Mouse (Mus musculus) midbrain, embryonic 15.5 days (tissue): ENCODE measurements around the gene Pdgfb. TPM values are rescaled to one million over a fixed set of nuclear protein-coding genes. Genes with fewer than 3 reads are reported as not detected.
A peak's percentile ranks its signal among the peaks of the same experiment; 100 is the strongest.

Source experiments
- ATAC-seq: fragments of 200-750 bp; cut with Nextera tagmentation; replicated peaks from 2 replicates; pipeline ENCODE4 v1.8.0; 2017; ENCODE audit warnings: moderate TSS enrichment
- H3K27ac ChIP-seq: fragments of 300-500 bp; sonication (generic); 2 replicates; pipeline ENCODE4 v1.5.1; 2015; ENCODE audit warnings: mild to moderate bottlenecking, inconsistent platforms
- H3K27me3 ChIP-seq: fragments of 300-500 bp; sonication (generic); replicated peaks from 2 replicates; pipeline ENCODE4 v1.6.1; 2015; ENCODE audit warnings: inconsistent platforms
- H3K36me3 ChIP-seq: fragments of 300-500 bp; sonication (generic); replicated peaks from 2 replicates; pipeline ENCODE4 v1.6.1; 2015; ENCODE audit warnings: inconsistent platforms
- H3K4me1 ChIP-seq: fragments of 300-500 bp; sonication (generic); 2 replicates; pipeline ENCODE4 v1.6.1; 2015; ENCODE audit warnings: inconsistent platforms
- H3K4me2 ChIP-seq: fragments of 300-500 bp; sonication (generic); 2 replicates; pipeline ENCODE4 v1.6.1; 2015; ENCODE audit warnings: inconsistent platforms, mild to moderate bottlenecking, moderate library complexity
- H3K4me3 ChIP-seq: fragments of 300-500 bp; sonication (generic); 2 replicates; pipeline ENCODE4 v1.5.1; 2015; ENCODE audit warnings: mild to moderate bottlenecking, inconsistent platforms
- H3K9ac ChIP-seq: fragments of 300-500 bp; sonication (generic); 2 replicates; pipeline ENCODE4 v1.6.1; 2015; ENCODE audit warnings: mild to moderate bottlenecking, inconsistent platforms
- H3K9me3 ChIP-seq: fragments of 300-500 bp; sonication (generic); 2 replicates; pipeline ENCODE4 v1.6.1; 2016; ENCODE audit warnings: inconsistent platforms
- WGBS: fragments of 180-500 bp; shearing (Covaris S2); methylation state at CpG from one replicate; pipeline ENCODE4 v1.1.7; 2015; ENCODE audit warnings: mixed read lengths; 5-methylcytosine and 5-hydroxymethylcytosine counted together
- polyA plus RNA-seq: library from polyadenylated mRNA; unstranded; fragments of >200 nt; fragmentation: Nextera tagmentation; extraction: Ambion mirVana; gene quantifications from 2 replicates; pipeline ENCODE4 v1.2.1, GENCODE M21; 2015

Gene Pdgfb
- polyA plus RNA-seq, 1 experiment from 2014 or later, result 4.8 TPM

DNA sequence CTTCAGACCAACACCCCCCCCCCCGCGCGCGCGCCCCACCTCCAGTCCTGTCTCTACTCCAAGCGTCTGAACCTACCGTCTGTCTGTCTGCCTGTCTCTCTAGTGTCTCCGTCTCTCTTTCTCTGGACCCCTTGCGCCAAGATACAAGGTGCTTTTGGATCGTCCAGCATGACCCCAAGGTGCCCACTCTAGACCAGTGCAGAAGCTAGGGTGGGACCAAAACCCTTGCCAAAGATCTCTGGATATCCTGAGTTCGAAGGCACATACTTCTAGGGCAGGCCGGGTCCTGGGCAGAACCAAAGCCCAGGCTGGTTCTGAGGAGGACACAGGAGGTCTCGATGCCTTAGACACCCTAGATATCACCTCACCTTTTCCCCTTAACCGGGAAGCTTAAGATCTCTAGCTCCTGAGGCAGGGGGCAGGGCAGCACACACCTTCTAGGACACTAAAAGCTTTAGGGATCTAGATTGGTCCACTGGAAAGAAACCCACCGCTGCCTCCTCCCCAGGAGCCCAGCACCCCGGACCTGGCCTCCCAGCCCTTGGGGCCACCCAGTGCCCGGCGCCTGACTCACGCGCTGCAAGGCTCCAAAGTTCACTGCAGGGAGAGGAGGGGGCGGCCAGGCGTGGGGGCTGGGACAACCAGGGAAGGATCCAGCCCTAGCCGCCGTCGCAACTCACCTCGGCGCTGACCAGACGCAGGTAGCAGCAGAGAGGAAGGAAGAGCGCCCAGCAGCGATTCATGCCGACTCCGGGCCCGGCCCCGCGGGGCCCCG lies 1.3 kb downstream of the Pdgfb start:
- Histone ChIP-seq H3K4me2 (peak overlapping the region; percentile 78), H3K27ac (peak overlapping the region; percentile 77), H3K9ac (peak overlapping the region; percentile 69), H3K27me3 (peaks cover 53% of the 10 kb centered on the region), H3K4me3 (peak overlapping the region; percentile 65), H3K9me3 (no peaks in the 10 kb centered on the region), H3K36me3 (no peaks in the 10 kb centered on the region), H3K4me1 (peaks cover 39% of the 10 kb centered on the region)
- no peak; the same call in 1 of the 2 replicates for ATAC-seq
- WGBS, result 1% methylated on average over 31 of the region's 36 CpGs

DNA sequence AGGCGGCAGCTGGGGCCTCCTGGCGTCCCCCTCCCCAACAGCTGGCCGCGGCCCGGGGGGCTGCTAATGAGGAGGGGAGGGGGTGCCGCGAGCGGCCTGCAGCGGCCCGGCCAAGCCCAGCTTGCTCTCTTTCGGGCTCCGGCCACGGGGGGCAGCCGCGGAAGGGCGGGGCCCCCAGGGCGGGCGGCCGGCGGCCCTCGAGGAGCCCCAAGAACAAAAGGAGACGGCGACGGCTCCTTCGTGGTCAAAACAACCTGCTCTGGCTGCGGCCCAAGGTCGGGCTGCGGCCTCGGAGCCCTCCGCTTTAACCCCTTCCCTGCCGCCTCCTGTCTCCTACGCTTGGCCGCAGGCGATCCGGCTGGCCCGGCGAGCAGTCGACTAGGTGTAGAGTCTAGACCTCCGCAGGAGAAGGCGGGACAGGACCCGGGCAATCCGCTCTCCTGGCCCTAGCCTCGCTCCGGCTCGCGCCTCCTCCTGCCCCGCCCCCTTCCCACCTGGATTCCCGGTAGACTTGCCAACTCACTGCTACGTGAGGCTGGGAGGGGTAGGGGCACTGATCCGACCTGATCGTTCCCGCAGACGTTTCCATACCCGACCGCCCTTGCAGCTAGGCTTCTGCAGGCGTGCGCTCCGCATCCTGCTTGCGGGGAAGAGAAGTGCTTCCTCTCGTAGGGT lies 2.1 kb downstream of the Pdgfb start:
- peaks cover 53% of the 10 kb centered on the region for H3K27me3 ChIP-seq
- peak; percentile 77 for ATAC-seq

GRCm38 (mm10) chr15:80011778-80012526 lies 2.8 kb downstream of the Pdgfb start:
- peak; percentile 77 for ATAC-seq
- Histone ChIP-seq H3K36me3 (no peaks in the 10 kb centered on the region), H3K27me3 (peaks cover 51% of the 10 kb centered on the region), H3K9me3 (no peaks in the 10 kb centered on the region), H3K4me3 (peak overlapping the region; percentile 65), H3K4me2 (peak overlapping the region; percentile 78), H3K9ac (peak overlapping the region; percentile 69), H3K27ac (peak overlapping the region; percentile 77), H3K4me1 (peaks cover 39% of the 10 kb centered on the region)
- WGBS, result 1% methylated on average over 46 of the region's 56 CpGs

More for the DNA sequence above, 2.1 kb downstream of the Pdgfb start:
- 1% methylated on average over 54 of the region's 60 CpGs for WGBS
- H3K36me3 ChIP-seq, result no peaks in the 10 kb centered on the region
- H3K4me2 ChIP-seq, result peak overlapping the region; percentile 78
- H3K4me1 ChIP-seq, result peaks cover 39% of the 10 kb centered on the region
- peak overlapping the region; percentile 77 for H3K27ac ChIP-seq
- peak overlapping the region; percentile 65 for H3K4me3 ChIP-seq
- H3K9me3 ChIP-seq, result no peaks in the 10 kb centered on the region
- peak overlapping the region; percentile 69 for H3K9ac ChIP-seq

DNA sequence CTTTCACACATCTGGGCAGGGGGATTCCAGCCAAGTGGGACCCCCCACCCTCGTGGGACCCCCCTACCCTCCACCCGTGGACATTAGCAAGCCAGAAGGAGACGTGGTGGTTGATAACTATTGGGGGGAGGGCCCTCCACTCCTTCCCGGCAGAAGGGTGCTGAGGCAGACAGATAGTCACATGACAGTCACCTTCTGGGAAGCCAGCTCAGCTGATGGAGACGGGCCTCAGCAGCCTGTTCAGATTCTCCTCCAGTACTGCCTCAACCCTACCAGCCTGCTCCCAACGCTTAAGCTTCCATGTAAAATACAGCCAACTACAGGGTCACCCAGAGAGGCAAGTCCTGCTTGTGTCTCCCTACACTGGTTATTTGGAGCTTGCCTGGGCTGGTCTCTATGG lies 3.6 kb downstream of the Pdgfb start:
- ATAC-seq, result no peak
- Histone ChIP-seq H3K27ac (no peak overlapping the region), H3K4me1 (peaks cover 39% of the 10 kb centered on the region), H3K4me3 (0 out of 2 replicates have a peak overlapping the region, but pooled peaks have one; percentile 65), H3K36me3 (no peaks in the 10 kb centered on the region), H3K9me3 (no peaks in the 10 kb centered on the region), H3K27me3 (peaks cover 47% of the 10 kb centered on the region), H3K9ac (no peak overlapping the region), H3K4me2 (peak overlapping the region; percentile 78)
- WGBS, result 33% methylated on average over 6 of the region's 6 CpGs

- H3K9me3 ChIP-seq, result no peaks in the 10 kb centered on the region
- ATAC-seq, result no peak
- H3K4me2 ChIP-seq, result no peak overlapping the region
- no peak overlapping the region for H3K9ac ChIP-seq
- H3K4me3 ChIP-seq, result no peak overlapping the region
- WGBS, result 39% methylated on average over 7 of the region's 7 CpGs
- no peaks in the 10 kb centered on the region for H3K36me3 ChIP-seq
- no peak overlapping the region for H3K27ac ChIP-seq
- peaks cover 37% of the 10 kb centered on the region for H3K27me3 ChIP-seq
- peaks cover 38% of the 10 kb centered on the region for H3K4me1 ChIP-seq
These were observed 4.6 kb downstream of the Pdgfb start for GRCm38 (mm10) chr15:80010182-80010558.

DNA sequence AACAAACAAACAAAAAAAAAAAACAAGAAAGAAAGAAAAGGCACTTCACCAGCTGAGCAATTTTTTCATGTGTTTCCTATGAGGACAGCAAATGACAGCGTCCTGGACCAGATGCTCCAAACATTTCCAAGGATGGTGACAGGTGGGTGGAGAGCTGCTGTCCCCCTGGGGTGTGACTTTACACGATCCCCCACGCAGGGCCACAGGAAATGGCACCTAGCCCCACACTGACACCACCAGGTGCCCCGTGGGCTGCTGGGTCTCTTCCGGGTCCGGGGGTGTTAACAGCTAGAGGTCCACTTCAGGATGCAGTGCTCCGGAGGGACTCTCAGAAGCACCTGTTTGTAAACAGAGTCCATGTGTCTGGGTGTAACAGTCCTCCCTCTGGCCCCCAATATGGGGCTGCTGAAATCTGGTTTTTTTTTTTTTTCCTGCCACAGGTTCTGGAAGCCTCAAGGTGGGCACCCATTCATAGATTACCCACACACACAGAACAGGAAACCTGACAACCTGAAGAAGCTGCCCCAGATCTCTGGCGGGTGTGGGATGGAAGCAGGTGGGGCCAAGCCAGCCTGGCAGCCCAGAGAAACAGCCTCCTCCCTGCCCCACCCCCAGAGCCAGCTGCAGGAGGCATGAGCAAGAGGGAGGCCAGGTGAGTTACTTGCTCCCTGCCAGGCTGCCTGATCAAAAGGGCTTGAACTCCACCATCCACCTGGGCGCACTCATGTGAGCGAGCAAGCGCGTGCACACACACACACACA lies 5.2 kb downstream of the Pdgfb start:
- H3K4me1 ChIP-seq, result peaks cover 38% of the 10 kb centered on the region
- no peak overlapping the region for H3K4me3 ChIP-seq
- H3K9ac ChIP-seq, result no peak overlapping the region
- no peak overlapping the region for H3K4me2 ChIP-seq
- no peaks in the 10 kb centered on the region for H3K36me3 ChIP-seq
- ATAC-seq, result no peak
- H3K9me3 ChIP-seq, result no peaks in the 10 kb centered on the region
- 53% methylated on average over 10 of the region's 12 CpGs for WGBS
- peaks cover 31% of the 10 kb centered on the region for H3K27me3 ChIP-seq
- no peak overlapping the region for H3K27ac ChIP-seq

DNA sequence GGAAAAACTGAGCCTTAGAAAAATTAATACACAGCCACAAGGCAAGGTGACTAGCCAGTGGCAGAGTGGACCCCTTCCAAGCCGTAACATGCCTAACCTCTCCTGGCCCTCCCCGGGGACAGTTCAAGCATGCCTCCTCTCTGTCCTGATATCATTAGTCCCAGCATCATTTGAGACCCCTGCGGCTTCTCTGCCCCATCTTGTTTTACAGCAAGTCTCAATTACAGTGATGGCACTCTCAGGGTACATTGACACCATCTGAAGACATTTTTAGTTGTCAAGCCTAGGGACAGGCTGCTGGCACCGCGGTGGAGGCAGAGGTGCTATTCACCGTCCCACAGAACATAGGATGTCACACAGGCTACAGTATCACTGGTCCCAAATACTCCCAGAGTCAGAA lies 6.3 kb downstream of the Pdgfb start:
- Histone ChIP-seq H3K9me3 (no peaks in the 10 kb centered on the region), H3K4me2 (no peak overlapping the region), H3K4me1 (peaks cover 28% of the 10 kb centered on the region), H3K27me3 (peaks cover 19% of the 10 kb centered on the region), H3K27ac (no peak overlapping the region), H3K36me3 (no peaks in the 10 kb centered on the region), H3K9ac (no peak overlapping the region), H3K4me3 (no peak overlapping the region)
- WGBS, result 88% methylated on average over 6 of the region's 6 CpGs
- no peak for ATAC-seq

GRCm38 (mm10) chr15:80006156-80006555 lies 8.6 kb downstream of the Pdgfb start:
- 85% methylated on average over 7 of the region's 7 CpGs for WGBS
- no peaks in the 10 kb centered on the region for H3K36me3 ChIP-seq
- no peak overlapping the region for H3K4me3 ChIP-seq
- no peak overlapping the region for H3K27ac ChIP-seq
- H3K9me3 ChIP-seq, result no peaks in the 10 kb centered on the region
- peaks cover 8% of the 10 kb centered on the region; the same call in 1 of the 2 replicates for H3K27me3 ChIP-seq
- H3K4me2 ChIP-seq, result no peak overlapping the region
- peaks cover 9% of the 10 kb centered on the region; the same call in 1 of the 2 replicates for H3K4me1 ChIP-seq
- ATAC-seq, result no peak
- H3K9ac ChIP-seq, result no peak overlapping the region

GRCm38 (mm10) chr15:80005436-80005835 lies 9.3 kb downstream of the Pdgfb start:
- ATAC-seq, result no peak
- no peaks in the 10 kb centered on the region for H3K36me3 ChIP-seq
- no peak overlapping the region for H3K9ac ChIP-seq
- no peak overlapping the region for H3K4me3 ChIP-seq
- peaks cover under 1% of the 10 kb centered on the region; the same call in 1 of the 2 replicates for H3K27me3 ChIP-seq
- peaks cover 9% of the 10 kb centered on the region; the same call in 1 of the 2 replicates for H3K4me1 ChIP-seq
- WGBS, result 76% methylated on average over 10 of the region's 10 CpGs
- no peak overlapping the region for H3K27ac ChIP-seq
- H3K4me2 ChIP-seq, result no peak overlapping the region
- no peaks in the 10 kb centered on the region for H3K9me3 ChIP-seq

DNA sequence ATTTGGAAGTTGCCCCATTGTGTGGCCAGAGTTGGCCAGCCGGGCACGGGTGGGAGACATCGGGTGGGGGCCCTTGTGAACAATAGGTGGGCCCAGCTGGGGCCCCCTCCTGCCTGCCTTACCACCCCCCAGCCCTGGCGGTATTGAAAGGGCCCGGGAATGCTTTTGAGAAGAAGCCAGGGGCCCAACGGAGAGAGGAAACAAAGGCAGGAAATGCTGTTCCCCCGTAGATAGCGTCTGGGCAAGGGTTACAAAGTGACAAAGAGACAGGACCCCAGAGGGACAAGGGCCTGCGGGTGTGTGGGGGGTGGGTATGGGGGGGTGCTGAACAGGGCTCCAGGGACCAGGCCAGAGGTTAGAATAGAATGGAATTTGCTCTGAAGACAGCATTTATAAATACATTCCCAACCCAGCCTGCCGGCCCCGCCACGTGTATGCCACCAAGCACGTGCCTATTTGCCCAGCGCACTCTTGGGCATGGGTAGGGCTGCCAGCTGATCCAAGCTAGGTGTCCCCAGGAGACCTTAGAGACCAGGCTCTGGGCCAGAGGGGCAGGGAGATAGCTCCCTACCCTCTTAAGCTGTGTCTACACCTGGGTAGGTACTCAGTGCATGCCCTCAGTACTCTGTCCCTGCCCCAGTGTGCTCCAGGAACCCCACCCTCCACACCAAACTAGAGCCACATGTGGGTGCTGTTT lies 10.0 kb downstream of the Pdgfb start:
- whole genome bisulfite sequencing, result 17% methylated on average over 14 of the region's 14 CpGs
- Histone ChIP-seq H3K27me3 (no peaks in the 10 kb centered on the region; the same call in 1 of the 2 replicates), H3K4me1 (peaks cover 9% of the 10 kb centered on the region; the same call in 1 of the 2 replicates), H3K9me3 (no peaks in the 10 kb centered on the region), H3K9ac (no peak overlapping the region), H3K4me2 (no peak overlapping the region), H3K4me3 (no peak overlapping the region), H3K27ac (no peak overlapping the region), H3K36me3 (no peaks in the 10 kb centered on the region)
- no peak for ATAC-seq

- no peak overlapping the region for H3K4me2 ChIP-seq
- H3K4me1 ChIP-seq, result peaks cover 9% of the 10 kb centered on the region; the same call in 1 of the 2 replicates
- no peak overlapping the region for H3K9ac ChIP-seq
- 47% methylated on average over 2 of the region's 2 CpGs for WGBS
- no peak for ATAC-seq
- no peak overlapping the region for H3K4me3 ChIP-seq
- no peaks in the 10 kb centered on the region; the same call in 1 of the 2 replicates for H3K27me3 ChIP-seq
- no peaks in the 10 kb centered on the region for H3K9me3 ChIP-seq
- no peak overlapping the region for H3K27ac ChIP-seq
- H3K36me3 ChIP-seq, result no peaks in the 10 kb centered on the region
These were observed 11.2 kb downstream of the Pdgfb start for GRCm38 (mm10) chr15:80003581-80003980.
